Mouse (Mus musculus): ENCODE data around the gene Ano8.

The Ano8 gene

GRCm38 (mm10) chr8:71470913-71471255 is 14.9 kb downstream of the Ano8 start:
- in situ Hi-C loops (cut with MboI, MseI), result no loop called here

- in situ Hi-C loops (cut with MboI, MseI), result no loop called here
Measured at GRCm38 (mm10) chr8:71470146-71470912, 15.4 kb downstream of the Ano8 start.

GRCm38 (mm10) chr8:71469411-71469810 is 16.4 kb downstream of the Ano8 start:
- in situ Hi-C loops (cut with MboI, MseI), result loop anchor here (5.0 to 10.0 kb wide), 2 partner anchors 97 to 675 kb away; partner anchors contain the start of gene Ocel1 (in 1 of the 2)

GRCm38 (mm10) chr8:71468916-71469315 is 16.8 kb downstream of the Ano8 start, which contains the start of gene Dda1:
Dda1 (plus strand) TSS chr8:71469199.
- in situ Hi-C loops (cut with MboI, MseI), result loop anchor here (5.0 to 10.0 kb wide), 2 partner anchors 97 to 674 kb away; partner anchors contain the start of gene Ocel1 (in 1 of the 2)

GRCm38 (mm10) chr8:71468001-71468400 is 17.8 kb downstream of the Ano8 start:
- in situ Hi-C loops (cut with MboI, MseI), result loop anchor here (5.0 to 10.0 kb wide), 2 partner anchors 96 to 673 kb away; partner anchors contain the start of gene Ocel1 (in 1 of the 2)

GRCm38 (mm10) chr8:71467201-71467600 is 18.6 kb downstream of the Ano8 start:
- in situ Hi-C loops (cut with MboI, MseI), result loop anchor here (5.0 to 10.0 kb wide), 2 partner anchors 95 to 672 kb away; partner anchors contain the start of gene Ocel1 (in 1 of the 2)

GRCm38 (mm10) chr8:71466198-71466597 is 19.6 kb downstream of the Ano8 start:
- in situ Hi-C loops (cut with MboI, MseI), result loop anchor here (5.0 to 10.0 kb wide), 2 partner anchors 94 to 671 kb away; partner anchors contain the start of gene Ocel1 (in 1 of the 2)

GRCm38 (mm10) chr8:71465733-71466132 is 20.0 kb downstream of the Ano8 start:
- in situ Hi-C loops (cut with MboI, MseI), result loop anchor here (5.0 to 10.0 kb wide), 2 partner anchors 93 to 671 kb away; partner anchors contain the start of gene Ocel1 (in 1 of the 2)

GRCm38 (mm10) chr8:71464513-71465500 is 21.0 kb downstream of the Ano8 start, which contains the start of gene Mrpl34:
Mrpl34 (plus strand) TSS chr8:71464959.
- in situ Hi-C loops (cut with MboI, MseI), result loop anchor here (5.0 to 10.0 kb wide), 2 partner anchors 93 to 670 kb away; partner anchors contain the start of gene Ocel1 (in 1 of the 2)

GRCm38 (mm10) chr8:71463188-71464033 is 22.4 kb downstream of the Ano8 start, which contains the start of gene Abhd8:
Abhd8 (minus strand) TSS chr8:71463655.
- in situ Hi-C loops (cut with MboI, MseI), result loop anchor here in 1 of 2 experiments (10.0 kb wide), 1 partner anchor 669 kb away; no protein-coding TSS in a partner anchor

- in situ Hi-C loops (cut with MboI, MseI), result loop anchor here in 1 of 2 experiments (10.0 kb wide), 1 partner anchor 668 kb away; no protein-coding TSS in a partner anchor
Measured at GRCm38 (mm10) chr8:71462786-71463185, 23.0 kb downstream of the Ano8 start.

GRCm38 (mm10) chr8:71462191-71462590 is 23.6 kb downstream of the Ano8 start:
- in situ Hi-C loops (cut with MboI, MseI), result loop anchor here in 1 of 2 experiments (10.0 kb wide), 1 partner anchor 667 kb away; no protein-coding TSS in a partner anchor

GRCm38 (mm10) chr8:71461152-71461840 is 24.5 kb downstream of the Ano8 start:
- in situ Hi-C loops (cut with MboI, MseI), result loop anchor here in 1 of 2 experiments (10.0 kb wide), 1 partner anchor 666 kb away; no protein-coding TSS in a partner anchor

GRCm38 (mm10) chr8:71460716-71461115 is 25.0 kb downstream of the Ano8 start:
- in situ Hi-C loops (cut with MboI, MseI), result loop anchor here in 1 of 2 experiments (10.0 kb wide), 1 partner anchor 666 kb away; no protein-coding TSS in a partner anchor

- in situ Hi-C loops (cut with MboI, MseI), result no loop called here
Measured at GRCm38 (mm10) chr8:71457659-71458270, 28.0 kb downstream of the Ano8 start.

- in situ Hi-C loops (cut with MboI, MseI), result no loop called here
Measured at GRCm38 (mm10) chr8:71456906-71457305, 28.9 kb downstream of the Ano8 start.

GRCm38 (mm10) chr8:71454668-71455067 is 31.1 kb downstream of the Ano8 start:
- in situ Hi-C loops (cut with MboI, MseI), result no loop called here

- in situ Hi-C loops (cut with MboI, MseI), result no loop called here
Measured at GRCm38 (mm10) chr8:71452669-71453068, 33.1 kb downstream of the Ano8 start.

- in situ Hi-C loops (cut with MboI, MseI), result no loop called here
Measured at GRCm38 (mm10) chr8:71451777-71452176, 34.0 kb downstream of the Ano8 start.
